Comparison of ENCODE assay signal across 8 mouse cellular contexts in genomic region chr12:75816981-75817856, GRCm38 (mm10). TPM values are rescaled to one million over a fixed set of nuclear protein-coding genes. Genes with fewer than 3 reads are reported as not detected.
A peak's percentile ranks its signal among the peaks of the same experiment; 100 is the strongest.
DNase-seq lines count a peak whose midpoint lies in the region; ATAC-seq and TF ChIP-seq lines count a peak whose summit lies in the region.

No protein-coding gene starts in this region.

- no peak for DNase-seq in kidney, adult 2 months
- DNase-seq in kidney, postnatal 10 days = no peak
- no peak for DNase-seq in limb, embryonic 10.5 days (ENCODE audit: low spot score)
- no peak for DNase-seq in midbrain, postnatal 0 days (ENCODE audit: low spot score)
- DNase-seq in urinary bladder, adult 2 months (ENCODE audit: low spot score) = no peak
- DNase-seq in frontal cortex, postnatal 25 days (ENCODE audit: low spot score in 2 of 2) = no peak

- H3K27me3 ChIP-seq in kidney, adult 2 months (replicated peaks; ENCODE audit: control insufficient read depth, insufficient read depth, low read length) = no peaks in the 10 kb centered on the region
- H3K27me3 ChIP-seq in embryonic facial prominence, embryonic 13.5 days = peaks cover 24% of the 10 kb centered on the region
- peaks cover 21% of the 10 kb centered on the region for H3K27me3 ChIP-seq in limb, embryonic 10.5 days (ENCODE audit: low read depth, poor library complexity, severe bottlenecking)
- no peaks in the 10 kb centered on the region for H3K27me3 ChIP-seq in midbrain, postnatal 0 days (ENCODE audit: insufficient read depth, low read length)

- H3K4me1 ChIP-seq in kidney, adult 2 months (ENCODE audit: control insufficient read depth, insufficient read depth, low read length) = peaks cover 25% of the 10 kb centered on the region; the same call in 1 of the 2 replicates
- H3K4me1 ChIP-seq in embryonic facial prominence, embryonic 13.5 days = peaks cover 32% of the 10 kb centered on the region
- peaks cover 45% of the 10 kb centered on the region for H3K4me1 ChIP-seq in limb, embryonic 10.5 days
- no peaks in the 10 kb centered on the region for H3K4me1 ChIP-seq in midbrain, postnatal 0 days (ENCODE audit: insufficient read depth, low read length)

- no peak for TF ChIP-seq CTCF in kidney, adult 2 months (conservative IDR thresholded peaks at IDR 0.05; ENCODE audit: insufficient read depth, insufficient read length, low read depth, low read length)
- TF ChIP-seq CTCF in midbrain, postnatal 0 days (IDR thresholded peaks at IDR 0.05) = no peak

- no peak for TF ChIP-seq POLR2A in kidney, adult 2 months (IDR thresholded peaks at IDR 0.05; ENCODE audit: low read depth, low read length)

- H3K9me3 ChIP-seq in embryonic facial prominence, embryonic 13.5 days = no peaks in the 10 kb centered on the region
- no peaks in the 10 kb centered on the region for H3K9me3 ChIP-seq in limb, embryonic 10.5 days (replicated peaks)
- H3K9me3 ChIP-seq in midbrain, postnatal 0 days (ENCODE audit: low read length) = no peaks in the 10 kb centered on the region

- peak overlapping the region; percentile 97 for H3K4me3 ChIP-seq in kidney, adult 2 months (ENCODE audit: insufficient read depth, low read depth, low read length)
- peak overlapping the region; percentile 86 for H3K4me3 ChIP-seq in embryonic facial prominence, embryonic 13.5 days
- H3K4me3 ChIP-seq in limb, embryonic 10.5 days = peak overlapping the region; percentile 96
- peak overlapping the region; percentile 86 for H3K4me3 ChIP-seq in midbrain, postnatal 0 days (ENCODE audit: low read depth, low read length)

- peak overlapping the region; percentile 86; the same call in 1 of the 2 replicates for H3K9ac ChIP-seq in embryonic facial prominence, embryonic 13.5 days
- H3K9ac ChIP-seq in midbrain, postnatal 0 days (replicated peaks; ENCODE audit: low read length, poor library complexity, severe bottlenecking) = peak overlapping the region; percentile 64; the same call in 1 of the 2 replicates

- no peaks in the 10 kb centered on the region for H3K36me3 ChIP-seq in kidney, adult 2 months (ENCODE audit: control insufficient read depth, insufficient read depth, low read length)
- no peaks in the 10 kb centered on the region for H3K36me3 ChIP-seq in embryonic facial prominence, embryonic 13.5 days
- no peaks in the 10 kb centered on the region for H3K36me3 ChIP-seq in limb, embryonic 10.5 days
- no peaks in the 10 kb centered on the region for H3K36me3 ChIP-seq in midbrain, postnatal 0 days (ENCODE audit: insufficient read depth, low read length)

- H3K4me2 ChIP-seq in embryonic facial prominence, embryonic 13.5 days = peak overlapping the region; percentile 90
- peak overlapping the region; percentile 75 for H3K4me2 ChIP-seq in midbrain, postnatal 0 days (ENCODE audit: low read depth, low read length, poor library complexity, severe bottlenecking)

- ATAC-seq in embryonic facial prominence, embryonic 13.5 days (ENCODE audit: insufficient number of reproducible peaks, insufficient read depth, low FRiP score, low TSS enrichment, low read depth) = no peak
- ATAC-seq in midbrain, postnatal 0 days (ENCODE audit: low FRiP score) = no peak
- no peak for ATAC-seq in frontal cortex, adult (ENCODE audit: low TSS enrichment)

- 13% methylated on average over 25 of the region's 25 CpGs for WGBS in kidney, adult 2 months
- 11% methylated on average over 25 of the region's 25 CpGs for WGBS in embryonic facial prominence, embryonic 13.5 days
- 14% methylated on average over 25 of the region's 25 CpGs for WGBS in limb, embryonic 10.5 days
- 12% methylated on average over 25 of the region's 25 CpGs for WGBS in midbrain, postnatal 0 days

- no peak overlapping the region for H3K27ac ChIP-seq in kidney, adult 2 months (ENCODE audit: insufficient read depth, low read depth, low read length)
- no peak overlapping the region for H3K27ac ChIP-seq in embryonic facial prominence, embryonic 13.5 days
- H3K27ac ChIP-seq in limb, embryonic 10.5 days = no peak overlapping the region
- H3K27ac ChIP-seq in midbrain, postnatal 0 days (ENCODE audit: low read depth, low read length) = no peak overlapping the region

RNA-seq across cellular contexts. Expression of gene Syne2, which starts 0.7 kb away (rescaled TPM):
- 54.5 and 68.4 TPM in 2 replicates for polyA plus RNA-seq in kidney, adult 2 months (2012; rRNA removed)
- polyA plus RNA-seq in embryonic facial prominence, embryonic 13.5 days (2015; fragmentation: Nextera tagmentation; extraction: Ambion mirVana) = 67.0 and 71.3 TPM in 2 replicates
- polyA plus RNA-seq in limb, embryonic 10.5 days (2016; fragmentation: Nextera tagmentation; extraction: Ambion mirVana) = 89.8 and 113 TPM in 2 replicates
- total RNA-seq in midbrain, postnatal 0 days (2014; rRNA removed) = 33.4 and 49.3 TPM in 2 replicates
- polyA plus RNA-seq in midbrain, postnatal 0 days (2015; fragmentation: Nextera tagmentation; extraction: Ambion mirVana) = 19.1 and 20.3 TPM in 2 replicates
- polyA plus RNA-seq in urinary bladder, adult 2 months (2012; rRNA removed) = 56.9 and 59.7 TPM in 2 replicates
